Mouse (Mus musculus) small intestine, adult 2 months (tissue): ENCODE measurements around the gene Crb2.

ENCODE experiments used
- CTCF ChIP-seq: fragments of 200-500 bp; IDR thresholded peaks from 2 replicates; pipeline ENCODE4 v1.5.1; 2012; ENCODE audit warnings: low read depth, mild to moderate bottlenecking, control low read depth, inconsistent platforms, low read length, moderate library complexity, mixed read lengths; ENCODE audit not compliant: insufficient replicate concordance, insufficient read length; ENCODE audit errors: extremely low read depth
- POLR2A ChIP-seq: fragments of 200-500 bp; IDR thresholded peaks from 2 replicates; pipeline ENCODE4 v1.6.1; 2012; ENCODE audit warnings: low read depth, mild to moderate bottlenecking, control low read depth, inconsistent platforms, low read length, moderate library complexity

DNA sequence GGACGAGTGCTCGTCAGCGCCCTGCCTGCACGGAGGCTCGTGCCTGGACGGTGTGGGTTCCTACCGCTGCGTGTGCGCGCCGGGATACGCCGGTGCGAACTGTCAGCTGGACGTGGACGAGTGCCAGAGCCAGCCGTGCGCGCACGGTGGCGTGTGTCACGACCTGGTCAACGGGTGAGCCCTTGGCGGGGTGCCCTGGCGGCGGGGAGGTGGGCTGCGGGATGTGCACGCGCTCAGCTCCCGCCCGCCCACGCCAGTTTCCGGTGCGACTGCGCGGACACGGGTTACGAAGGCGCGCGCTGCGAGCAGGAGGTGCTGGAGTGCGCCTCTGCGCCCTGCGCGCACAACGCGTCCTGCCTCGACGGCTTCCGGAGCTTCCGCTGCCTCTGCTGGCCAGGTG, 10.4 kb downstream of the Crb2 start:
- no peak for TF ChIP-seq POLR2A
- no peak for TF ChIP-seq CTCF
